Mouse (Mus musculus) hindbrain, embryonic 11.5 days (tissue): ENCODE results near the gene Smim11. TPM values are rescaled to one million over a fixed set of nuclear protein-coding genes. Genes with fewer than 3 reads are reported as not detected.

ENCODE experiments used
- ATAC-seq: fragments of 200-750 bp; cut with Nextera tagmentation; 2 replicates; pipeline ENCODE4 v1.8.0; 2017; ENCODE audit warnings: mild to moderate bottlenecking, moderate TSS enrichment, moderate library complexity; ENCODE audit not compliant: low FRiP score
- DNase-seq: peaks from one replicate; pipeline ENCODE4 v3.0.0-alpha.2; 2015; ENCODE audit warnings: low spot score
- H3K27ac ChIP-seq: fragments of 300-500 bp; sonication (generic); 2 replicates; pipeline ENCODE4 v1.5.1; 2014; ENCODE audit warnings: mild to moderate bottlenecking, low read depth, low read length
- H3K27me3 ChIP-seq: fragments of 300-500 bp; sonication (generic); 2 replicates; pipeline ENCODE4 v1.6.1; 2014; ENCODE audit warnings: mild to moderate bottlenecking, low read length, moderate library complexity, mixed read lengths; ENCODE audit not compliant: control insufficient read depth, insufficient read depth
- H3K36me3 ChIP-seq: fragments of 300-500 bp; sonication (generic); 2 replicates; pipeline ENCODE4 v1.6.1; 2014; ENCODE audit warnings: mild to moderate bottlenecking, low read length, moderate library complexity, mixed read lengths; ENCODE audit not compliant: control insufficient read depth, insufficient read depth
- H3K4me1 ChIP-seq: fragments of 300-500 bp; sonication (generic); replicated peaks from 2 replicates; pipeline ENCODE4 v1.6.1; 2014; ENCODE audit warnings: low read length, mixed read lengths; ENCODE audit not compliant: control insufficient read depth, insufficient read depth
- H3K4me2 ChIP-seq: fragments of 300-500 bp; sonication (generic); replicated peaks from 2 replicates; pipeline ENCODE4 v1.6.1; 2014; ENCODE audit warnings: mild to moderate bottlenecking, low read depth, low read length
- H3K4me3 ChIP-seq: fragments of 300-500 bp; sonication (generic); 2 replicates; pipeline ENCODE4 v1.5.1; 2014; ENCODE audit warnings: low read depth, low read length
- H3K9ac ChIP-seq: fragments of 300-500 bp; sonication (generic); 2 replicates; pipeline ENCODE4 v1.6.1; 2014; ENCODE audit warnings: low read depth, low read length
- H3K9me3 ChIP-seq: fragments of 300-500 bp; sonication (generic); 2 replicates; pipeline ENCODE4 v1.6.1; 2016; ENCODE audit warnings: low read length; ENCODE audit not compliant: control insufficient read depth
- WGBS: fragments of 180-500 bp; shearing (Covaris S2); extraction: QIAGEN DNeasy Blood & Tissue Kit; methylation state at CpG from one replicate; pipeline ENCODE4 v1.1.7; 2014; 5-methylcytosine and 5-hydroxymethylcytosine counted together
- polyA plus RNA-seq: library from polyadenylated mRNA; unstranded; fragments of >200 nt; fragmentation: Nextera tagmentation; extraction: Ambion mirVana; gene quantifications from 2 replicates; pipeline ENCODE4 v1.2.1, GENCODE M21; 2014

Gene Smim11
- polyA plus RNA-seq, 1 experiment from 2014 or later: 121 TPM

DNA sequence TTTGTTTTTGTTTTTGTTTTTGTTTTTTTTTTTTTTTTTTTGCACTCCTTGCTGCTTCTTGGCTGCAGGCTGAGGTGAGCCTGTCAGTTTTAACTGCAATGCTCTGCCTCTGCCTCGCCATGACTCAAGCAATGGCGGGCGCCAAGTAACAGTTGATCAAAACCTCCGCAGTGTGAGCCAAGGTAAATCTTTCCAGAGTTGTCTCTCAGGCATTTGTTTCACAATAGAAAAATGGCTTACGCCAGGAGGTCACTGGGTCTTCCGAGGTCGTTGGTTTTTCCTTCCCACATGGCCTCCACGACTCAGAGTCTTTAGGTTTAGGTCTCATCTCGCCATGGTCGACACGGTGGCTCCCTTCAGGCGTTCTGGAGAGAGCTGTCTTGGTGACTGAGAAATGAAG lies 52.2 kb downstream of the Smim11 start:
- 83% methylated on average over 12 of the region's 12 CpGs for WGBS
- Histone ChIP-seq H3K9me3 (no peaks in the 10 kb centered on the region), H3K9ac (no peak overlapping the region), H3K36me3 (no peaks in the 10 kb centered on the region), H3K4me2 (no peak overlapping the region), H3K27me3 (no peaks in the 10 kb centered on the region), H3K4me1 (peaks cover 11% of the 10 kb centered on the region; the same call in 1 of the 2 replicates), H3K4me3 (no peak overlapping the region), H3K27ac (no peak overlapping the region)
- no peak for DNase-seq
- no peak for ATAC-seq

- Histone ChIP-seq H3K4me1 (peaks cover 11% of the 10 kb centered on the region; the same call in 1 of the 2 replicates), H3K27ac (no peak overlapping the region), H3K27me3 (0 out of 2 replicates have a peak, but pooled peaks cover 3% of the 10 kb centered on the region), H3K9me3 (no peaks in the 10 kb centered on the region), H3K4me2 (no peak overlapping the region), H3K9ac (no peak overlapping the region), H3K36me3 (no peaks in the 10 kb centered on the region), H3K4me3 (no peak overlapping the region)
- ATAC-seq (no peak), DNase-seq (no peak)
- WGBS: 76% methylated on average over 2 of the region's 2 CpGs
Observed at GRCm38 (mm10) chr16:92353897-92354296, 52.8 kb downstream of the Smim11 start.

DNA sequence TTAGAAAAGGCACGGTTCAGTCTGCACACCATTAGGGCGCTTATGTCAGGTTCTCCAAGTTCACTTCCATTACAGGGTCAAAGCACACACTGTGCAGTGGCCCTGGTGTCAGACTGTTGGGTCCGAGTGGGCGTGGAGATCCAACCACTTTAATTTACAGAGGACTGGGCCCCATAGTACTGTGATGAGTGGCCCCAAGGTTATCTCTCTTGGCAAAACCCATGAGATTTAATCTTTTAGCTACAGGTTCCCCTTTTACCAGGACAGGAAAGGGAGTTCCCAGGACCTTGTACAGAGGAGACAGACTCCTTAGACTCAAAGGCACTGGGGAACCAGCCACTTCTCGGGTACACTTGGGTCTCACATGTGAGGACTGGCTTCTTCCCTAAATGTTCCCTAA lies 54.3 kb downstream of the Smim11 start:
- WGBS: 77% methylated on average over 5 of the region's 5 CpGs
- no peak overlapping the region for H3K4me3 ChIP-seq
- no peak for ATAC-seq

DNA sequence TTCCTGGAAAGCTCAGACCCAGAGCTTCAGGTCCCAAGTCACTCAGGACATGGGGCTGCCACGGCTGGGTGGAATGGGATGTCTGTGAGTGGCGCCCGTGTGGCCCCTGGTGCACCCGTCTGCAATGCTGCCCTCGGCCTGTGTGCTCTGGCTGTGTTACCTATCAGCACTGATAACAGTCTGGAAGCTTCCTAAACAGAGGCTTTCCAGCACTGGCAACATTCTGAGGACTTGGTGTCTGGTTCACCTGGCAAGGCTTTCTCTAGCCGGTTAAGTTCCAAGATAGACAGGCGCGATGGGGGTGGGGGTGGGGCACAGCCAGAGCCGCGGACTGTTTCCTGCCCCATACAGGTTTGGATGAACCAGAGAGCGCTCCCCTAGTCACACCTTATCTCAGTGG lies 54.9 kb downstream of the Smim11 start:
- 74% methylated on average over 11 of the region's 11 CpGs for WGBS
- Histone ChIP-seq H3K4me2 (no peak overlapping the region), H3K4me1 (peaks cover 11% of the 10 kb centered on the region; the same call in 1 of the 2 replicates), H3K9ac (no peak overlapping the region), H3K27ac (no peak overlapping the region), H3K4me3 (no peak overlapping the region), H3K27me3 (0 out of 2 replicates have a peak, but pooled peaks cover 4% of the 10 kb centered on the region), H3K9me3 (no peaks in the 10 kb centered on the region), H3K36me3 (no peaks in the 10 kb centered on the region)
- ATAC-seq: no peak
- no peak for DNase-seq

More for the DNA sequence above, 54.3 kb downstream of the Smim11 start:
- 0 out of 2 replicates have a peak, but pooled peaks cover 4% of the 10 kb centered on the region for H3K27me3 ChIP-seq
- no peak overlapping the region for H3K9ac ChIP-seq
- H3K4me1 ChIP-seq: peaks cover 11% of the 10 kb centered on the region; the same call in 1 of the 2 replicates
- no peak overlapping the region for H3K4me2 ChIP-seq
- H3K9me3 ChIP-seq: no peaks in the 10 kb centered on the region
- no peak for DNase-seq
- H3K36me3 ChIP-seq: no peaks in the 10 kb centered on the region
- H3K27ac ChIP-seq: no peak overlapping the region

GRCm38 (mm10) chr16:92357023-92357422 lies 55.9 kb downstream of the Smim11 start:
- peaks cover 11% of the 10 kb centered on the region; the same call in 1 of the 2 replicates for H3K4me1 ChIP-seq
- H3K27ac ChIP-seq: no peak overlapping the region
- ATAC-seq (peak; percentile 46; the same call in 1 of the 2 replicates), DNase-seq (no peak)
- 56% methylated on average over 9 of the region's 9 CpGs for WGBS
- no peak overlapping the region for H3K4me3 ChIP-seq
- no peak overlapping the region for H3K4me2 ChIP-seq
- no peaks in the 10 kb centered on the region for H3K36me3 ChIP-seq
- H3K9ac ChIP-seq: no peak overlapping the region
- 0 out of 2 replicates have a peak, but pooled peaks cover 4% of the 10 kb centered on the region for H3K27me3 ChIP-seq
- no peaks in the 10 kb centered on the region for H3K9me3 ChIP-seq

GRCm38 (mm10) chr16:92357566-92357965 lies 56.5 kb downstream of the Smim11 start:
- Histone ChIP-seq H3K36me3 (no peaks in the 10 kb centered on the region), H3K27ac (no peak overlapping the region), H3K9ac (no peak overlapping the region), H3K4me2 (no peak overlapping the region), H3K4me1 (peaks cover 11% of the 10 kb centered on the region; the same call in 1 of the 2 replicates), H3K9me3 (no peaks in the 10 kb centered on the region), H3K4me3 (no peak overlapping the region), H3K27me3 (0 out of 2 replicates have a peak, but pooled peaks cover 4% of the 10 kb centered on the region)
- 30% methylated on average over 10 of the region's 10 CpGs for WGBS
- DNase-seq (no peak), ATAC-seq (peak; percentile 50; the same call in 1 of the 2 replicates)

DNA sequence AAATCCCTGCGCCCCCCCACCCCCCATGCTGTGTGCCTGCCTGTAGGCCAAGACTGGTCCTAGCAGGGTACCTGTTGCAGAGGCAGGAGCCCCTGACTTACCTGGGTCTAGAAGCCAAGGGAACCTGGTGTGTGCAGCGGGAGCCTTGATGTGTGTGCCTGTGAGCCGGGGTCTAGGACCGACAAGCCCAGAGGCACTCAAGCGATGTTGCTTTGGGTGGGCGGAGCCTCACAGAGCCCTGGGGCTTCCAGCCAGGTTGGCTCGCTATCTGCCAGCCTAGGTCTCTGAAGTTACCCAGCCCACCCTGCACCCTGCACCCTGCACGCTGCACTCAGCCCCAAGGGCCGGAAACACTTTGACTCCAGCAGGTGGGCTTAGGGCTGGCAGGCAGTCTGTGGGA lies 57.6 kb downstream of the Smim11 start:
- peak; percentile 29; the same call in 1 of the 2 replicates for ATAC-seq
- H3K27ac ChIP-seq: no peak overlapping the region
- DNase-seq: no peak
- H3K9ac ChIP-seq: no peak overlapping the region
- H3K4me1 ChIP-seq: peaks cover 11% of the 10 kb centered on the region; the same call in 1 of the 2 replicates
- no peaks in the 10 kb centered on the region for H3K36me3 ChIP-seq
- no peak overlapping the region for H3K4me3 ChIP-seq
- 0 out of 2 replicates have a peak, but pooled peaks cover 4% of the 10 kb centered on the region for H3K27me3 ChIP-seq
- no peak overlapping the region for H3K4me2 ChIP-seq
- no peaks in the 10 kb centered on the region for H3K9me3 ChIP-seq
- WGBS: 16% methylated on average over 9 of the region's 9 CpGs

- Histone ChIP-seq H3K4me1 (peaks cover 11% of the 10 kb centered on the region; the same call in 1 of the 2 replicates), H3K27me3 (0 out of 2 replicates have a peak, but pooled peaks cover 4% of the 10 kb centered on the region), H3K9ac (no peak within 1 kb of the TSS), H3K27ac (no peak within 1 kb of the TSS), H3K9me3 (no peaks in the 10 kb centered on the region), H3K4me3 (no peak within 1 kb of the TSS), H3K36me3 (no peaks in the 10 kb centered on the region), H3K4me2 (no peak within 1 kb of the TSS)
- ATAC-seq (no peak), DNase-seq (no peak)
- 57% methylated on average over 9 of the region's 9 CpGs for WGBS
Observed at GRCm38 (mm10) chr16:92359229-92359628, 58.1 kb downstream of the Smim11 start, which contains the start of gene Kcne1. TSS of gene Kcne1 (minus strand) at chr16:92359468.

DNA sequence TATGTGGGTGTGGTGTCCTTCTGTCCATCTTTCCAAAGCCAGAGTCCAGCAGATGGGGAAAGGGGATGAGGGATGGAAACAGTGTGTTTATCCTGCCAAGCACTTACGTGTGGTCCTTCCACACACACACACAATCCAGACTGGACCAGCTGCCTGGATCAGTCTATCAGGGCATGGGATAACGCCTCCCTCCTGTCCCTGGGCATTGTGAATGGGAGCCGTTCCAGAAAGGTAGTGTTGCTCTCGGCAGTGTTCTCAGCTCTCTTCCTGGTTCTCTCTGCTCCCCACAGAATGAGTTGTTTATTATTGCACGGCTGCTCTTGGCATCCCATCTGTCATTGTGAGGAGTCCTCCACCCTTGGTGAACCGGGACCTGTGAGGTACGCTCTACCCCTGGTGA lies 59.6 kb downstream of the Smim11 start:
- no peak overlapping the region for H3K9ac ChIP-seq
- DNase-seq (no peak), ATAC-seq (no peak)
- WGBS: 78% methylated on average over 7 of the region's 7 CpGs
- H3K9me3 ChIP-seq: no peaks in the 10 kb centered on the region
- H3K4me3 ChIP-seq: no peak overlapping the region
- peaks cover 11% of the 10 kb centered on the region; the same call in 1 of the 2 replicates for H3K4me1 ChIP-seq
- H3K36me3 ChIP-seq: no peaks in the 10 kb centered on the region
- no peak overlapping the region for H3K27ac ChIP-seq
- H3K4me2 ChIP-seq: no peak overlapping the region
- 0 out of 2 replicates have a peak, but pooled peaks cover 4% of the 10 kb centered on the region for H3K27me3 ChIP-seq
